Mouse (Mus musculus) small intestine, adult 10 weeks (tissue): ENCODE measurements around the gene Prss16. TPM values are rescaled to one million over a fixed set of nuclear protein-coding genes. Genes with fewer than 3 reads are reported as not detected.

Experiments
- polyA plus RNA-seq: library from polyadenylated mRNA; stranded (reverse); fragments of 350-450 nt; fragmentation: Illumina TruSeq; extraction: RNeasy Lipid Tissue Mini Kit (QIAGEN cat#74804); gene quantifications from one replicate; pipeline ENCODE4 v1.2.3, GENCODE M21; 2014; ENCODE audit warnings: low replicate concordance

Gene Prss16
- 0.74 TPM for polyA plus RNA-seq

GRCm38 (mm10) chr13:22009642-22010041, at the start of gene Prss16:
TSS of gene Prss16 (minus strand) at chr13:22009742.

GRCm38 (mm10) chr13:22042568-22043502, 33.3 kb upstream of the Prss16 start, which contains the start of the genes Hist1h2ag and Hist1h2bj:
TSS of gene Hist1h2ag (minus strand) at chr13:22042944.
TSS of gene Hist1h2bj (plus strand) at chr13:22043214.

GRCm38 (mm10) chr13:22041142-22041536, 31.6 kb upstream of the Prss16 start, which contains the start of gene Hist1h4i:
TSS of gene Hist1h4i (minus strand) at chr13:22041362.

GRCm38 (mm10) chr13:22035267-22036148, 26.0 kb upstream of the Prss16 start, which contains the start of the genes Hist1h2ah and Hist1h2bk:
TSS of gene Hist1h2ah (minus strand) at chr13:22035568.
TSS of gene Hist1h2bk (plus strand) at chr13:22035870.

GRCm38 (mm10) chr13:21980981-21981802, 28.4 kb downstream of the Prss16 start, which contains the start of gene Pom121l2:
TSS of gene Pom121l2 (plus strand) at chr13:21981194.

Other genes with a start within 250 kb of the Prss16 start
- not detected for gene Hist1h1b, start 229.1 kb downstream of the Prss16 start, polyA plus RNA-seq
- not detected for gene Hist1h3i, start 226.4 kb downstream of the Prss16 start, polyA plus RNA-seq
- gene Hist1h2an, start 222.5 kb downstream of the Prss16 start, polyA plus RNA-seq, result not detected
- gene Hist1h2bp, start 222.3 kb downstream of the Prss16 start, polyA plus RNA-seq, result not detected
- gene Hist1h2bq, start 199.5 kb downstream of the Prss16 start, polyA plus RNA-seq, result 1.1 TPM
- not detected for gene Hist1h2ao, start 199.3 kb downstream of the Prss16 start, polyA plus RNA-seq
- gene Hist1h4m, start 198.0 kb downstream of the Prss16 start, polyA plus RNA-seq, result not detected
- not detected for gene Hist1h4n, start 177.5 kb downstream of the Prss16 start, polyA plus RNA-seq
- not detected for gene Hist1h2ap, start 176.2 kb downstream of the Prss16 start, polyA plus RNA-seq
- gene Hist1h2br, start 176.0 kb downstream of the Prss16 start, polyA plus RNA-seq, result 0.85 TPM
- 0.93 TPM for gene Zfp184, start 64.6 kb downstream of the Prss16 start, polyA plus RNA-seq
- not detected for gene Pom121l2, start 28.5 kb downstream of the Prss16 start, polyA plus RNA-seq
- not detected for gene Hist1h2ah, start 25.8 kb upstream of the Prss16 start, polyA plus RNA-seq
- gene Hist1h2bk, start 26.1 kb upstream of the Prss16 start, polyA plus RNA-seq, result not detected
- gene Hist1h4i, start 31.6 kb upstream of the Prss16 start, polyA plus RNA-seq, result 2.1 TPM
- gene Hist1h2ag, start 33.2 kb upstream of the Prss16 start, polyA plus RNA-seq, result not detected
- gene Hist1h2bj, start 33.5 kb upstream of the Prss16 start, polyA plus RNA-seq, result not detected
- not detected for gene Vmn1r188, start 74.7 kb upstream of the Prss16 start, polyA plus RNA-seq
- gene Vmn1r189, start 96.1 kb upstream of the Prss16 start, polyA plus RNA-seq, result not detected
- not detected for gene Vmn1r191, start 174.2 kb upstream of the Prss16 start, polyA plus RNA-seq
- not detected for gene Vmn1r192, start 181.4 kb upstream of the Prss16 start, polyA plus RNA-seq
- not detected for gene Vmn1r193, start 213.4 kb upstream of the Prss16 start, polyA plus RNA-seq
- not detected for gene Vmn1r194, start 234.5 kb upstream of the Prss16 start, polyA plus RNA-seq